Mouse (Mus musculus) adrenal gland, adult (tissue): ENCODE measurements at regions not wholly inside any gene's neighbourhood (a gene's known extent, or its start where the extent isn't known, plus 50 kb on each side); places are given as distances from the start of the nearest gene placed in this dataset.
"Not testable (repeated sequence)": the region's sequence is repeated elsewhere in the genome, so short reads cannot be mapped to it uniquely, and the experiment has no call there.

Experiments
- DNase-seq, 2 experiments: peaks; one replicate each; pipeline ENCODE4 v3.0.0; 2022 to 2023; ENCODE audit warnings: low spot score in 1 of 2; ENCODE audit not compliant: inconsistent age in 2 of 2

- no peak for DNase-seq
Measured at GRCm38 (mm10) chr10:57231117-57231516, 255.1 kb upstream of the Hsf2 start.

GRCm38 (mm10) chr10:57281220-57281619 is 205.0 kb upstream of the Hsf2 start:
- no peak for DNase-seq

GRCm38 (mm10) chr10:57282896-57283295 is 203.3 kb upstream of the Hsf2 start:
- peak; percentile 5 to 52 for DNase-seq

- no peak for DNase-seq
Measured at GRCm38 (mm10) chr10:57291596-57291995, 194.6 kb upstream of the Hsf2 start.

- no peak for DNase-seq
Measured at GRCm38 (mm10) chr10:57313799-57314198, 172.4 kb upstream of the Hsf2 start.

- peak in 1 of 2 experiments; percentile 60 for DNase-seq
Measured at GRCm38 (mm10) chr10:57317067-57317466, 169.1 kb upstream of the Hsf2 start.

GRCm38 (mm10) chr10:57319171-57319570 is 167.0 kb upstream of the Hsf2 start:
- no peak for DNase-seq

- DNase-seq: no peak
Measured at GRCm38 (mm10) chr10:57322717-57323424, 163.3 kb upstream of the Hsf2 start.

- DNase-seq: no peak
Measured at GRCm38 (mm10) chr10:57324226-57324625, 162.0 kb upstream of the Hsf2 start.

GRCm38 (mm10) chr10:57362781-57363180 is 123.4 kb upstream of the Hsf2 start:
- DNase-seq: not testable (repeated sequence)
